Mouse (Mus musculus): ENCODE results near the gene Kcnf1.
A peak's percentile ranks its signal among the peaks of the same experiment; 100 is the strongest.

GRCm38 (mm10) chr12:17221891-17222428 is 45.3 kb upstream of the Kcnf1 start:
- peak; percentile 40 for TF ChIP-seq CTCF (conservative IDR thresholded peaks at IDR 0.05; ENCODE audit: insufficient read depth, insufficient read length, low read depth, low read length)
- no peak for TF ChIP-seq POLR2A (IDR thresholded peaks at IDR 0.05; ENCODE audit: low read depth, low read length)
